Mouse (Mus musculus): ENCODE data around the gene Borcs6. TPM values are rescaled to one million over a fixed set of nuclear protein-coding genes. Genes with fewer than 3 reads are reported as not detected.

The Borcs6 gene
- polyA plus RNA-seq, 1 experiment from 2014 or later = 5.4 TPM

DNA sequence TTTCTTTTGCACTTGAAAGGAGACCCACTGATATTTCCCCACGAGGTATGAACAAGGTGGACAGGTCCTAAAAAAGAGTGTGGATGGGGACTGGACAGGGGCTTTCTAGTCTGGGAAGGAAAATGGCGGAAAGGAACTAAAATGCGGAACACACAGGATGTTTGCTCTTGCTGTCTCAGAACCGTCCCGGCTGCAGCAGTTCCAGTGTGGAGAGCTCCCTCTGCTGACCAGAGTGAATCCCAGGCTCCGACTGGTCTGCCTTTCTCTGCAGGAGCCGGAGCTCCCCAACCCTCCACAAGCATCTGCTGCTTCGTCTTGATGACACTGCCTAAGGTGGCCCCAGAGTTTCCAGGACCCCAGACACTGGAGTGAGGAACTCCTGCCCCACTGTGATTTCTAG, 23.7 kb upstream of the Borcs6 start:
- peak; percentile 87 for DNase-seq
- Histone ChIP-seq H3K9ac (replicated peaks) (no peak overlapping the region), H3K9me3 (ENCODE audit: low read length) (no peaks in the 10 kb centered on the region), H3K4me2 (ENCODE audit: low read depth, low read length) (peak overlapping the region; percentile 92), H3K4me1 (ENCODE audit: insufficient read depth) (peaks cover 22% of the 10 kb centered on the region), H3K27me3 (ENCODE audit: insufficient read depth, low read length) (no peaks in the 10 kb centered on the region), H3K36me3 (replicated peaks; ENCODE audit: insufficient read depth, low read length) (peaks cover 17% of the 10 kb centered on the region), H3K4me3 (ENCODE audit: low read depth, low read length) (peak overlapping the region; percentile 67), H3K27ac (ENCODE audit: low read depth) (peak overlapping the region; percentile 66)
- TF ChIP-seq EP300 (IDR thresholded peaks at IDR 0.05; ENCODE audit: low read depth) (no peak), CTCF (IDR thresholded peaks at IDR 0.05; ENCODE audit: low read depth) (peak; percentile 93)
- WGBS (ENCODE audit: insufficient replicate concordance) = 5% methylated on average over 8 of the region's 8 CpGs
- ATAC-seq = peak; percentile 40

- 8% methylated on average over 20 of the region's 20 CpGs for WGBS (ENCODE audit: insufficient replicate concordance)
- no peaks in the 10 kb centered on the region for H3K9me3 ChIP-seq (ENCODE audit: low read length)
Measured at GRCm38 (mm10) chr11:69036486-69037230, 22.9 kb upstream of the Borcs6 start.

GRCm38 (mm10) chr11:69037231-69038061, 22.1 kb upstream of the Borcs6 start:
- 1% methylated on average over 34 of the region's 34 CpGs for WGBS (ENCODE audit: insufficient replicate concordance)

More at GRCm38 (mm10) chr11:69036486-69037230, 22.9 kb upstream of the Borcs6 start:
- Histone ChIP-seq H3K36me3 (replicated peaks; ENCODE audit: insufficient read depth, low read length) (peaks cover 12% of the 10 kb centered on the region), H3K4me1 (ENCODE audit: insufficient read depth) (peaks cover 22% of the 10 kb centered on the region), H3K4me2 (ENCODE audit: low read depth, low read length) (peak overlapping the region; percentile 92), H3K27me3 (ENCODE audit: insufficient read depth, low read length) (no peaks in the 10 kb centered on the region), H3K4me3 (ENCODE audit: low read depth, low read length) (peak overlapping the region; percentile 67), H3K9ac (replicated peaks) (peak overlapping the region; percentile 68), H3K27ac (ENCODE audit: low read depth) (peak overlapping the region; percentile 70)
- DNase-seq (peak; percentile 88), ATAC-seq (peak; percentile 18)
- TF ChIP-seq CTCF (IDR thresholded peaks at IDR 0.05; ENCODE audit: low read depth) = no peak
- no peak for TF ChIP-seq EP300 (IDR thresholded peaks at IDR 0.05; ENCODE audit: low read depth)

DNA sequence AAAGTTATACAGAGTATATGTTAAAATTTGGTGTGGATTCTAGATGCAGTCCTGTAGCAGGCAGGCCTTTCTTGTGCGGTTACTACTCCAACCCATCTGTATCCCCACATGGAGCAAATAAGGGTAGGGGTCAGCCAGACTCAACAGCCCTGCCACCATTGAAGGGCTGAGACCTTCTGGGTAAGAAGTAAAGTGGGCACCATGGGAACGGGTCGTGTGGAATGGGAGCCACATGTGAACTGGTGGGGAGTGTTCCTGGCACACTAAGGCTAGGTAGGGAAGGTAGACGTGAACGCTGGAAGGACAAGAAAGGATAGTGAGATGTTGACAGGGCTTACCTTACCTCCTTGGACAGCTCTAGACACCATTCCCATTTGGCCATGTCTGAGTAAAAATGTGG, 21.3 kb upstream of the Borcs6 start:
- TF ChIP-seq EP300 (IDR thresholded peaks at IDR 0.05; ENCODE audit: low read depth) (no peak), CTCF (IDR thresholded peaks at IDR 0.05; ENCODE audit: low read depth) (no peak)
- 74% methylated on average over 5 of the region's 5 CpGs for WGBS (ENCODE audit: insufficient replicate concordance)
- no peak overlapping the region for H3K4me3 ChIP-seq (ENCODE audit: low read depth, low read length)

More at GRCm38 (mm10) chr11:69037231-69038061, 22.1 kb upstream of the Borcs6 start:
- 0 out of 2 replicates have a peak, but pooled peaks have one; percentile 42 for TF ChIP-seq EP300 (IDR thresholded peaks at IDR 0.05; ENCODE audit: low read depth)
- no peak for TF ChIP-seq CTCF (IDR thresholded peaks at IDR 0.05; ENCODE audit: low read depth)
- peak; percentile 32 for ATAC-seq
- H3K4me3 ChIP-seq (ENCODE audit: low read depth, low read length) = peak overlapping the region; percentile 67
- H3K4me1 ChIP-seq (ENCODE audit: insufficient read depth) = peaks cover 22% of the 10 kb centered on the region
- H3K9ac ChIP-seq (replicated peaks) = peak overlapping the region; percentile 68
- H3K4me2 ChIP-seq (ENCODE audit: low read depth, low read length) = peak overlapping the region; percentile 92
- H3K9me3 ChIP-seq (ENCODE audit: low read length) = no peaks in the 10 kb centered on the region
- DNase-seq = peak; percentile 83
- peaks cover 11% of the 10 kb centered on the region for H3K36me3 ChIP-seq (replicated peaks; ENCODE audit: insufficient read depth, low read length)
- H3K27ac ChIP-seq (ENCODE audit: low read depth) = peak overlapping the region; percentile 70
- H3K27me3 ChIP-seq (ENCODE audit: insufficient read depth, low read length) = no peaks in the 10 kb centered on the region

GRCm38 (mm10) chr11:69045531-69046394, 13.8 kb upstream of the Borcs6 start, which contains the start of gene Aurkb:
Gene Aurkb (plus strand): TSS chr11:69045647.
- 0 out of 2 replicates have a peak, but pooled peaks have one; percentile 4 for TF ChIP-seq CTCF (IDR thresholded peaks at IDR 0.05; ENCODE audit: low read depth)
- TF ChIP-seq EP300 (IDR thresholded peaks at IDR 0.05; ENCODE audit: low read depth) = no peak
- ATAC-seq (peak; percentile 80), DNase-seq (peak; percentile 92)
- Histone ChIP-seq H3K4me2 (ENCODE audit: low read depth, low read length) (peak within 1 kb of the TSS; percentile 93), H3K4me1 (ENCODE audit: insufficient read depth) (peaks cover 19% of the 10 kb centered on the region), H3K36me3 (replicated peaks; ENCODE audit: insufficient read depth, low read length) (peaks cover 32% of the 10 kb centered on the region), H3K9ac (replicated peaks) (peak within 1 kb of the TSS; percentile 93), H3K27ac (ENCODE audit: low read depth) (peak within 1 kb of the TSS; percentile 93), H3K27me3 (ENCODE audit: insufficient read depth, low read length) (no peaks in the 10 kb centered on the region), H3K9me3 (ENCODE audit: low read length) (no peaks in the 10 kb centered on the region), H3K4me3 (ENCODE audit: low read depth, low read length) (peak within 1 kb of the TSS; percentile 92)
- under 1% methylated on average over 52 of the region's 54 CpGs for WGBS (ENCODE audit: insufficient replicate concordance)

More for the DNA sequence above, 21.3 kb upstream of the Borcs6 start:
- Histone ChIP-seq H3K9ac (replicated peaks) (no peak overlapping the region), H3K27ac (ENCODE audit: low read depth) (no peak overlapping the region), H3K4me1 (ENCODE audit: insufficient read depth) (peaks cover 22% of the 10 kb centered on the region), H3K36me3 (replicated peaks; ENCODE audit: insufficient read depth, low read length) (peaks cover 11% of the 10 kb centered on the region), H3K27me3 (ENCODE audit: insufficient read depth, low read length) (no peaks in the 10 kb centered on the region), H3K9me3 (ENCODE audit: low read length) (no peaks in the 10 kb centered on the region), H3K4me2 (ENCODE audit: low read depth, low read length) (no peak overlapping the region)
- ATAC-seq = no peak
- no peak for DNase-seq

Measured in liver, postnatal 0 days (tissue).